Mouse (Mus musculus) liver, postnatal 0 days (tissue): ENCODE data around the gene Nup133. TPM values are rescaled to one million over a fixed set of nuclear protein-coding genes. Genes with fewer than 3 reads are reported as not detected.

ENCODE experiments used
- ATAC-seq: fragments of 200-750 bp; cut with Nextera tagmentation; 2 replicates; pipeline ENCODE4 v1.8.0; 2017; ENCODE audit warnings: mild to moderate bottlenecking, moderate library complexity
- DNase-seq: peaks from one replicate; pipeline ENCODE4 v3.0.0-alpha.2; 2016
- H3K27ac ChIP-seq: fragments of 300-500 bp; sonication (generic); 2 replicates; pipeline ENCODE4 v1.5.1; 2014; ENCODE audit warnings: antibody characterized with exemption, moderate library complexity, mild to moderate bottlenecking, low read depth
- H3K27me3 ChIP-seq: fragments of 300-500 bp; sonication (generic); 2 replicates; pipeline ENCODE4 v1.6.1; 2014; ENCODE audit warnings: low read length, control low read depth, mixed read lengths; ENCODE audit not compliant: insufficient read depth
- H3K36me3 ChIP-seq: fragments of 300-500 bp; sonication (generic); replicated peaks from 2 replicates; pipeline ENCODE4 v1.6.1; 2014; ENCODE audit warnings: mild to moderate bottlenecking, control low read depth, low read length, moderate library complexity, mixed read lengths; ENCODE audit not compliant: insufficient read depth
- H3K4me1 ChIP-seq: fragments of 300-500 bp; sonication (generic); 2 replicates; pipeline ENCODE4 v1.6.1; 2014; ENCODE audit warnings: antibody characterized with exemption, mild to moderate bottlenecking, control low read depth; ENCODE audit not compliant: insufficient read depth
- H3K4me2 ChIP-seq: fragments of 300-500 bp; sonication (generic); 2 replicates; pipeline ENCODE4 v1.6.1; 2014; ENCODE audit warnings: low read depth, mild to moderate bottlenecking, low read length, moderate library complexity, mixed read lengths
- H3K4me3 ChIP-seq: fragments of 300-500 bp; sonication (generic); 2 replicates; pipeline ENCODE4 v1.5.1; 2014; ENCODE audit warnings: low read depth, low read length
- H3K9ac ChIP-seq: fragments of 300-500 bp; sonication (generic); replicated peaks from 2 replicates; pipeline ENCODE4 v1.6.1; 2014; ENCODE audit warnings: mild to moderate bottlenecking, moderate library complexity
- H3K9me3 ChIP-seq: fragments of 300-500 bp; sonication (generic); 2 replicates; pipeline ENCODE4 v1.6.1; 2016; ENCODE audit warnings: mild to moderate bottlenecking, control low read depth, low read length, mixed read lengths
- CTCF ChIP-seq: sonication (generic); IDR thresholded peaks from 2 replicates; pipeline ENCODE4 v1.5.1; 2016; ENCODE audit warnings: antibody characterized with exemption, low read depth
- EP300 ChIP-seq: IDR thresholded peaks from 2 replicates; pipeline ENCODE4 v1.6.1; 2016; ENCODE audit warnings: antibody characterized with exemption, low read depth, mild to moderate bottlenecking
- WGBS: fragments of 180-500 bp; shearing (Covaris S2); extraction: QIAGEN DNeasy Blood & Tissue Kit; methylation state at CpG from one replicate; pipeline ENCODE4 v1.1.7; 2014; ENCODE audit not compliant: insufficient replicate concordance; 5-methylcytosine and 5-hydroxymethylcytosine counted together
- polyA plus RNA-seq: library from polyadenylated mRNA; unstranded; fragments of >200 nt; fragmentation: Nextera tagmentation; extraction: Ambion mirVana; gene quantifications from 2 replicates; pipeline ENCODE4 v1.2.1, GENCODE M21; 2015

The Nup133 gene
- polyA plus RNA-seq, 1 experiment from 2014 or later = 9.1 TPM

GRCm38 (mm10) chr8:123889797-123890196 lies 59.3 kb downstream of the Nup133 start:
- no peak for ATAC-seq
- Histone ChIP-seq H3K4me1 (no peaks in the 10 kb centered on the region), H3K27ac (no peak overlapping the region), H3K4me3 (no peak overlapping the region), H3K4me2 (no peak overlapping the region), H3K9ac (no peak overlapping the region), H3K36me3 (no peaks in the 10 kb centered on the region), H3K27me3 (peaks cover 50% of the 10 kb centered on the region), H3K9me3 (no peaks in the 10 kb centered on the region)
- WGBS = 59% methylated on average over 4 of the region's 4 CpGs
- no peak for TF ChIP-seq CTCF
- TF ChIP-seq EP300 = no peak
- DNase-seq = no peak

- H3K9me3 ChIP-seq = no peaks in the 10 kb centered on the region
- TF ChIP-seq EP300 = no peak
- ATAC-seq (no peak), DNase-seq (no peak)
- H3K27me3 ChIP-seq = peaks cover 35% of the 10 kb centered on the region
- no peak overlapping the region for H3K9ac ChIP-seq
- WGBS = 66% methylated on average over 2 of the region's 2 CpGs
- H3K4me1 ChIP-seq = no peaks in the 10 kb centered on the region
- H3K27ac ChIP-seq = no peak overlapping the region
- H3K4me2 ChIP-seq = no peak overlapping the region
- no peaks in the 10 kb centered on the region for H3K36me3 ChIP-seq
- no peak overlapping the region for H3K4me3 ChIP-seq
Observed at GRCm38 (mm10) chr8:123887956-123888355, 61.1 kb downstream of the Nup133 start.

- Histone ChIP-seq H3K4me1 (no peaks in the 10 kb centered on the region), H3K36me3 (no peaks in the 10 kb centered on the region), H3K27ac (no peak overlapping the region), H3K27me3 (peaks cover 27% of the 10 kb centered on the region), H3K4me2 (no peak overlapping the region), H3K9me3 (no peaks in the 10 kb centered on the region), H3K4me3 (no peak overlapping the region), H3K9ac (no peak overlapping the region)
- DNase-seq = no peak
- no peak for ATAC-seq
- 93% methylated on average over 4 of the region's 4 CpGs for WGBS
- TF ChIP-seq EP300 (no peak), CTCF (no peak)
Observed at GRCm38 (mm10) chr8:123887163-123887562, 61.9 kb downstream of the Nup133 start.

GRCm38 (mm10) chr8:123884721-123885565 lies 64.1 kb downstream of the Nup133 start:
- H3K4me2 ChIP-seq = no peak overlapping the region
- H3K27ac ChIP-seq = no peak overlapping the region
- H3K4me1 ChIP-seq = no peaks in the 10 kb centered on the region
- H3K9me3 ChIP-seq = no peaks in the 10 kb centered on the region
- H3K4me3 ChIP-seq = no peak overlapping the region
- WGBS = 8% methylated on average over 13 of the region's 14 CpGs
- H3K27me3 ChIP-seq = 0 out of 2 replicates have a peak, but pooled peaks cover 10% of the 10 kb centered on the region
- TF ChIP-seq EP300 = no peak
- TF ChIP-seq CTCF = no peak
- no peak for ATAC-seq
- H3K36me3 ChIP-seq = no peaks in the 10 kb centered on the region
- H3K9ac ChIP-seq = no peak overlapping the region
- DNase-seq = no peak

- 77% methylated on average over 4 of the region's 4 CpGs for WGBS
- Histone ChIP-seq H3K36me3 (no peaks in the 10 kb centered on the region), H3K9me3 (no peaks in the 10 kb centered on the region), H3K4me2 (no peak overlapping the region), H3K27me3 (0 out of 2 replicates have a peak, but pooled peaks cover 6% of the 10 kb centered on the region), H3K27ac (no peak overlapping the region), H3K9ac (no peak overlapping the region), H3K4me3 (no peak overlapping the region), H3K4me1 (no peaks in the 10 kb centered on the region)
- no peak for TF ChIP-seq CTCF
- no peak for TF ChIP-seq EP300
- DNase-seq (no peak), ATAC-seq (no peak)
Observed at GRCm38 (mm10) chr8:123883094-123883493, 66.0 kb downstream of the Nup133 start.

GRCm38 (mm10) chr8:123882412-123882811 lies 66.7 kb downstream of the Nup133 start:
- DNase-seq (no peak), ATAC-seq (no peak)
- Histone ChIP-seq H3K4me3 (no peak overlapping the region), H3K9ac (no peak overlapping the region), H3K9me3 (no peaks in the 10 kb centered on the region), H3K27me3 (0 out of 2 replicates have a peak, but pooled peaks cover 6% of the 10 kb centered on the region), H3K27ac (no peak overlapping the region), H3K36me3 (no peaks in the 10 kb centered on the region), H3K4me1 (no peaks in the 10 kb centered on the region), H3K4me2 (no peak overlapping the region)
- 38% methylated on average over 2 of the region's 2 CpGs for WGBS
- TF ChIP-seq CTCF (no peak), EP300 (no peak)
